In genomic region chr19:6056696-6057095, GRCm38 (mm10) we compare ENCODE assay signal across 9 mouse cellular contexts. TPM values are rescaled to one million over a fixed set of nuclear protein-coding genes. Genes with fewer than 3 reads are reported as not detected.
DNase-seq lines count a peak whose midpoint lies in the region; ATAC-seq and TF ChIP-seq lines count a peak whose summit lies in the region.
"Had no signal": no experiment of that assay in that cellular context is flagged by ENCODE, and none has a peak within 500 bp of the region (broad histone marks: within the 10 kb centered on the region; RNA-seq: fewer than 3 reads in every experiment).

No protein-coding gene starts in this region.

- WGBS in heart, embryonic 11.5 days (ENCODE audit: insufficient replicate concordance): 49% methylated on average over 4 of the region's 4 CpGs
- 35% methylated on average over 4 of the region's 4 CpGs for WGBS in forebrain, embryonic 16.5 days
- 39% methylated on average over 4 of the region's 4 CpGs for WGBS in liver, embryonic 16.5 days (ENCODE audit: insufficient replicate concordance)

- H3K4me2 ChIP-seq in heart, embryonic 11.5 days: peak overlapping the region; percentile 85
- H3K4me2 ChIP-seq in forebrain, embryonic 16.5 days (ENCODE audit: low read length): peak overlapping the region; percentile 86
- peak overlapping the region; percentile 96 for H3K4me2 ChIP-seq in liver, embryonic 16.5 days (ENCODE audit: low read depth, low read length)

- TF ChIP-seq CTCF in G1E (IDR thresholded peaks at IDR 0.05; ENCODE audit: low read depth, low read length): no peak

- H3K27ac ChIP-seq in heart, embryonic 11.5 days (ENCODE audit: low read depth, low read length): no peak overlapping the region
- H3K27ac ChIP-seq in forebrain, embryonic 16.5 days (ENCODE audit: low read length): no peak overlapping the region
- peak overlapping the region; percentile 80; the same call in 1 of the 2 replicates for H3K27ac ChIP-seq in liver, embryonic 16.5 days (ENCODE audit: low read length)

- peaks cover 15% of the 10 kb centered on the region for H3K4me1 ChIP-seq in heart, embryonic 11.5 days (ENCODE audit: control insufficient read depth, insufficient read depth, low read length)
- peaks cover 68% of the 10 kb centered on the region for H3K4me1 ChIP-seq in G1E (ENCODE audit: insufficient read depth, low read depth, low read length)
- peaks cover 26% of the 10 kb centered on the region for H3K4me1 ChIP-seq in forebrain, embryonic 16.5 days (replicated peaks; ENCODE audit: control insufficient read depth, insufficient read depth, low read length)
- peaks cover 26% of the 10 kb centered on the region for H3K4me1 ChIP-seq in liver, embryonic 16.5 days (ENCODE audit: control insufficient read depth, low read depth, low read length)

- H3K9ac ChIP-seq in heart, embryonic 11.5 days (ENCODE audit: low read depth, low read length): peak overlapping the region; percentile 96
- peak overlapping the region; percentile 85 for H3K9ac ChIP-seq in forebrain, embryonic 16.5 days (replicated peaks; ENCODE audit: low read depth, low read length)
- H3K9ac ChIP-seq in liver, embryonic 16.5 days (ENCODE audit: low read depth, low read length): peak overlapping the region; percentile 88

- peaks cover 25% of the 10 kb centered on the region for H3K36me3 ChIP-seq in heart, embryonic 11.5 days (ENCODE audit: control insufficient read depth, insufficient read depth, low read length)
- peaks cover 75% of the 10 kb centered on the region for H3K36me3 ChIP-seq in G1E (replicated peaks)
- peaks cover 18% of the 10 kb centered on the region for H3K36me3 ChIP-seq in forebrain, embryonic 16.5 days (ENCODE audit: control insufficient read depth, insufficient read depth)
- peaks cover 47% of the 10 kb centered on the region for H3K36me3 ChIP-seq in liver, embryonic 16.5 days (ENCODE audit: control insufficient read depth, insufficient read depth)

- no peaks in the 10 kb centered on the region for H3K9me3 ChIP-seq in heart, embryonic 11.5 days (replicated peaks; ENCODE audit: control insufficient read depth, low read length)
- no peaks in the 10 kb centered on the region for H3K9me3 ChIP-seq in G1E (replicated peaks)
- H3K9me3 ChIP-seq in forebrain, embryonic 16.5 days (ENCODE audit: control insufficient read depth, low read length): no peaks in the 10 kb centered on the region
- no peaks in the 10 kb centered on the region for H3K9me3 ChIP-seq in liver, embryonic 16.5 days (replicated peaks; ENCODE audit: control insufficient read depth, low read length)

- H3K27me3 ChIP-seq in heart, embryonic 11.5 days (ENCODE audit: control insufficient read depth, insufficient read depth, low read length): no peaks in the 10 kb centered on the region
- H3K27me3 ChIP-seq in G1E (ENCODE audit: insufficient read depth, low read length): no peaks in the 10 kb centered on the region
- no peaks in the 10 kb centered on the region for H3K27me3 ChIP-seq in forebrain, embryonic 16.5 days (replicated peaks; ENCODE audit: control insufficient read depth, insufficient read depth, low read length)
- no peaks in the 10 kb centered on the region for H3K27me3 ChIP-seq in liver, embryonic 16.5 days (ENCODE audit: control insufficient read depth, insufficient read depth, low read depth, low read length)
- H3K27me3 ChIP-seq: Patski had no signal

- no peak for DNase-seq in heart, adult 8-10 months (ENCODE audit: low spot score)
- DNase-seq in G1E (ENCODE audit: low spot score): no peak
- no peak for DNase-seq in urinary bladder, adult 2 months (ENCODE audit: low spot score)
- no peak for DNase-seq in left cerebral cortex, adult 8-10 months (ENCODE audit: low spot score in 2 of 2)
- DNase-seq in thymus, postnatal 25 days: no peak

- H3K4me3 ChIP-seq in heart, embryonic 11.5 days (ENCODE audit: low read depth, low read length): peak overlapping the region; percentile 90
- peak overlapping the region; percentile 97 for H3K4me3 ChIP-seq in G1E (ENCODE audit: low read depth, low read length)
- peak overlapping the region; percentile 85 for H3K4me3 ChIP-seq in forebrain, embryonic 16.5 days (replicated peaks; ENCODE audit: low read length)
- peak overlapping the region; percentile 94 for H3K4me3 ChIP-seq in liver, embryonic 16.5 days (ENCODE audit: low read depth, low read length)

- no peak for ATAC-seq in heart, embryonic 11.5 days (replicated peaks; ENCODE audit: insufficient number of reproducible peaks, low FRiP score, low TSS enrichment)
- no peak for ATAC-seq in G1E (ENCODE audit: extremely low read depth, insufficient number of reproducible peaks, low FRiP score, poor library complexity, severe bottlenecking)
- ATAC-seq in forebrain, embryonic 16.5 days: no peak
- ATAC-seq in liver, embryonic 16.5 days (ENCODE audit: low read depth): no peak

RNA-seq across cellular contexts. Expression of gene Mrpl49, which starts 0.9 kb away (rescaled TPM):
- 70.7 and 75.3 TPM in 2 replicates for polyA plus RNA-seq in heart, embryonic 11.5 days (2014; fragmentation: Nextera tagmentation; extraction: Ambion mirVana)
- total RNA-seq in heart, adult 8-10 months (2022): 10 to 100 TPM; 33.7 to 44.8 (median 40.9) TPM
- total RNA-seq in G1E (2014; fragmentation: Nextera tagmentation) (46.6 and 51.6 TPM in 2 replicates), G1E (2017) (46.9 and 52.4 TPM in 2 replicates)
- 41.8 and 46.8 TPM in 2 replicates for polyA plus RNA-seq in G1E (2012)
- 65.0 and 74.0 TPM in 2 replicates for polyA plus RNA-seq in forebrain, embryonic 16.5 days (2015; fragmentation: Nextera tagmentation; extraction: Ambion mirVana)
- 37.4 and 38.5 TPM in 2 replicates for polyA plus RNA-seq in liver, embryonic 16.5 days (2015; fragmentation: Nextera tagmentation; extraction: Ambion mirVana)
- polyA plus RNA-seq in urinary bladder, adult 2 months (2012; rRNA removed): 32.4 and 33.5 TPM in 2 replicates
- 10 to 100 TPM; 42.7 to 55.2 (median 44.9) TPM for total RNA-seq in left cerebral cortex, adult 8-10 months (2022)

RNA-seq across cellular contexts. Expression of gene Fau, which starts 0.9 kb away (rescaled TPM):
- polyA plus RNA-seq in heart, embryonic 11.5 days (2014; fragmentation: Nextera tagmentation; extraction: Ambion mirVana): 586 and 633 TPM in 2 replicates
- total RNA-seq in heart, adult 8-10 months (2022): 100 to 1,000 TPM; 526 to 624 (median 583) TPM
- total RNA-seq in G1E (2014; fragmentation: Nextera tagmentation) (3,086 and 3,502 TPM in 2 replicates), G1E (2017) (2,639 and 2,986 TPM in 2 replicates)
- 5,636 and 5,712 TPM in 2 replicates for polyA plus RNA-seq in G1E (2012)
- polyA plus RNA-seq in forebrain, embryonic 16.5 days (2015; fragmentation: Nextera tagmentation; extraction: Ambion mirVana): 493 and 512 TPM in 2 replicates
- 440 and 454 TPM in 2 replicates for polyA plus RNA-seq in liver, embryonic 16.5 days (2015; fragmentation: Nextera tagmentation; extraction: Ambion mirVana)
- 1,752 and 1,769 TPM in 2 replicates for polyA plus RNA-seq in urinary bladder, adult 2 months (2012; rRNA removed)
- total RNA-seq in left cerebral cortex, adult 8-10 months (2022): 100 to 1,000 TPM; 737 to 869 (median 805) TPM

RNA-seq across cellular contexts. Expression of gene Znhit2, which starts 4.3 kb away (rescaled TPM):
- polyA plus RNA-seq in heart, embryonic 11.5 days (2014; fragmentation: Nextera tagmentation; extraction: Ambion mirVana): 27.1 and 27.5 TPM in 2 replicates
- 10 to 100 TPM; 11.8 to 14.1 (median 13.0) TPM for total RNA-seq in heart, adult 8-10 months (2022)
- total RNA-seq in G1E (2014; fragmentation: Nextera tagmentation) (8.3 and 16.3 TPM in 2 replicates), G1E (2017) (11.0 and 23.3 TPM in 2 replicates)
- polyA plus RNA-seq in G1E (2012): 58.7 and 60.6 TPM in 2 replicates
- polyA plus RNA-seq in forebrain, embryonic 16.5 days (2015; fragmentation: Nextera tagmentation; extraction: Ambion mirVana): 30.1 and 31.0 TPM in 2 replicates
- 15.3 and 17.7 TPM in 2 replicates for polyA plus RNA-seq in liver, embryonic 16.5 days (2015; fragmentation: Nextera tagmentation; extraction: Ambion mirVana)
- 25.8 and 26.8 TPM in 2 replicates for polyA plus RNA-seq in urinary bladder, adult 2 months (2012; rRNA removed)
- 10 to 100 TPM; 33.0 to 38.8 (median 37.3) TPM for total RNA-seq in left cerebral cortex, adult 8-10 months (2022)

RNA-seq across cellular contexts. Expression of gene Syvn1, which starts 10.3 kb away (rescaled TPM):
- 19.5 and 22.1 TPM in 2 replicates for polyA plus RNA-seq in heart, embryonic 11.5 days (2014; fragmentation: Nextera tagmentation; extraction: Ambion mirVana)
- 10 to 100 TPM; 18.9 to 21.7 (median 21.4) TPM for total RNA-seq in heart, adult 8-10 months (2022)
- total RNA-seq in G1E (2014; fragmentation: Nextera tagmentation) (27.0 and 39.7 TPM in 2 replicates), G1E (2017) (4.8 and 5.9 TPM in 2 replicates)
- polyA plus RNA-seq in G1E (2012): 78.2 and 84.1 TPM in 2 replicates
- polyA plus RNA-seq in forebrain, embryonic 16.5 days (2015; fragmentation: Nextera tagmentation; extraction: Ambion mirVana): 22.6 and 30.3 TPM in 2 replicates
- polyA plus RNA-seq in liver, embryonic 16.5 days (2015; fragmentation: Nextera tagmentation; extraction: Ambion mirVana): 14.4 and 19.0 TPM in 2 replicates
- polyA plus RNA-seq in urinary bladder, adult 2 months (2012; rRNA removed): 15.5 and 24.1 TPM in 2 replicates
- 10 to 100 TPM; 35.7 to 40.3 (median 37.6) TPM for total RNA-seq in left cerebral cortex, adult 8-10 months (2022)

RNA-seq across cellular contexts. Expression of gene Tm7sf2, which starts 11.5 kb away (rescaled TPM):
- 10.1 and 11.9 TPM in 2 replicates for polyA plus RNA-seq in heart, embryonic 11.5 days (2014; fragmentation: Nextera tagmentation; extraction: Ambion mirVana)
- 1 to 10 TPM; 3.1 to 3.9 (median 3.2) TPM for total RNA-seq in heart, adult 8-10 months (2022)
- total RNA-seq in G1E (2014; fragmentation: Nextera tagmentation) (22.9 and 24.0 TPM in 2 replicates), G1E (2017) (17.2 and 21.4 TPM in 2 replicates)
- polyA plus RNA-seq in G1E (2012): 15.0 and 20.0 TPM in 2 replicates
- polyA plus RNA-seq in forebrain, embryonic 16.5 days (2015; fragmentation: Nextera tagmentation; extraction: Ambion mirVana): 34.0 and 41.3 TPM in 2 replicates
- polyA plus RNA-seq in liver, embryonic 16.5 days (2015; fragmentation: Nextera tagmentation; extraction: Ambion mirVana): 48.0 and 53.7 TPM in 2 replicates
- polyA plus RNA-seq in urinary bladder, adult 2 months (2012; rRNA removed): 24.1 and 33.2 TPM in 2 replicates
- 10 to 100 TPM; 18.9 to 29.9 (median 23.2) TPM for total RNA-seq in left cerebral cortex, adult 8-10 months (2022)
